Mouse (Mus musculus) C2C12 (cell line): ENCODE measurements around the gene Vps53. TPM values are rescaled to one million over a fixed set of nuclear protein-coding genes. Genes with fewer than 3 reads are reported as not detected.

ENCODE experiments used
- H3K27me3 ChIP-seq: one replicate; pipeline ENCODE4 v1.6.1; 2011; ENCODE audit not compliant: control insufficient read depth, insufficient read depth, insufficient read length
- H3K36me3 ChIP-seq: one replicate; pipeline ENCODE4 v1.6.1; 2011; ENCODE audit not compliant: control insufficient read depth, insufficient read depth
- H3K4me3 ChIP-seq: one replicate; pipeline ENCODE4 v1.5.1; 2011; ENCODE audit warnings: mild to moderate bottlenecking, control low read depth; ENCODE audit not compliant: poor library complexity, insufficient read depth, severe bottlenecking
- H3K79me2 ChIP-seq: one replicate; pipeline ENCODE4 v1.6.1; 2011; ENCODE audit not compliant: control insufficient read depth, insufficient read depth
- H3K79me3 ChIP-seq: one replicate; pipeline ENCODE4 v1.6.1; 2011; ENCODE audit warnings: low read depth, control low read depth
- H3ac ChIP-seq: one replicate; pipeline ENCODE3; 2011; ENCODE audit warnings: low read depth; ENCODE audit not compliant: control insufficient read depth, insufficient read length
- CEBPB ChIP-seq: IDR thresholded peaks from one replicate; pipeline ENCODE4 v1.6.1; 2011; ENCODE audit warnings: low read depth, mild to moderate bottlenecking, control low read depth, moderate library complexity
- CTCF ChIP-seq: IDR thresholded peaks from one replicate; pipeline ENCODE4 v1.5.1; 2011; ENCODE audit not compliant: control insufficient read depth, insufficient read depth, insufficient read length
- FOSL1 ChIP-seq: IDR thresholded peaks from one replicate; pipeline ENCODE4 v1.8.0; 2011; ENCODE audit warnings: mild to moderate bottlenecking, low read length; ENCODE audit not compliant: poor library complexity, insufficient read depth, severe bottlenecking
- MAX ChIP-seq: IDR thresholded peaks from one replicate; pipeline ENCODE4 v1.6.1; 2011; ENCODE audit warnings: mild to moderate bottlenecking, control low read depth
- MYOD1 ChIP-seq: IDR thresholded peaks from one replicate; pipeline ENCODE4 v1.6.1; 2011; ENCODE audit warnings: low read depth; ENCODE audit not compliant: control insufficient read depth, insufficient read length
- MYOG ChIP-seq: IDR thresholded peaks from one replicate; pipeline ENCODE4 v1.6.1; 2011; ENCODE audit not compliant: control insufficient read depth, insufficient read length; ENCODE audit errors: extremely low read depth
- USF1 ChIP-seq: IDR thresholded peaks from one replicate; pipeline ENCODE4 v1.6.1; 2011; ENCODE audit warnings: low read depth, mild to moderate bottlenecking, control low read depth, moderate library complexity
- polyA plus RNA-seq: library from polyadenylated mRNA; unstranded; fragments of >200 nt; fragmentation: generic; extraction: Trizol; gene quantifications from one replicate; pipeline ENCODE4 v1.2.1, GENCODE M21; 2012; ENCODE audit warnings: missing spikeins

Gene Vps53
- polyA plus RNA-seq, 1 experiment, result 29.2 TPM

GRCm38 (mm10) chr11:76135641-76136437 lies 43.6 kb downstream of the Vps53 start:
- TF ChIP-seq MAX, result peak; percentile 39
- no peak for TF ChIP-seq CEBPB
- peak; percentile 27 for TF ChIP-seq USF1
- no peak for TF ChIP-seq CTCF
- no peak for TF ChIP-seq MYOG
- peak; percentile 92 for TF ChIP-seq MYOD1
- TF ChIP-seq FOSL1, result peak; percentile 73
- no peaks in the 10 kb centered on the region for H3K79me3 ChIP-seq
- no peak overlapping the region for H3ac ChIP-seq
- H3K36me3 ChIP-seq, result peaks cover 17% of the 10 kb centered on the region
- no peaks in the 10 kb centered on the region for H3K27me3 ChIP-seq
- H3K4me3 ChIP-seq, result no peak overlapping the region
- no peaks in the 10 kb centered on the region for H3K79me2 ChIP-seq

GRCm38 (mm10) chr11:76130859-76131258 lies 48.6 kb downstream of the Vps53 start:
- H3K36me3 ChIP-seq, result peaks cover 23% of the 10 kb centered on the region
- H3K79me2 ChIP-seq, result no peaks in the 10 kb centered on the region
- H3K79me3 ChIP-seq, result no peaks in the 10 kb centered on the region
- no peak overlapping the region for H3ac ChIP-seq
- H3K4me3 ChIP-seq, result no peak overlapping the region
- no peaks in the 10 kb centered on the region for H3K27me3 ChIP-seq
- TF ChIP-seq CTCF, result no peak
- peak; percentile 54 for TF ChIP-seq MAX
- no peak for TF ChIP-seq MYOG

- no peaks in the 10 kb centered on the region for H3K79me2 ChIP-seq
- no peaks in the 10 kb centered on the region for H3K79me3 ChIP-seq
- H3ac ChIP-seq, result no peak overlapping the region
- peaks cover 11% of the 10 kb centered on the region for H3K36me3 ChIP-seq
- H3K4me3 ChIP-seq, result no peak overlapping the region
- no peaks in the 10 kb centered on the region for H3K27me3 ChIP-seq
- TF ChIP-seq CTCF (no peak), FOSL1 (no peak), MAX (no peak)
Observed at GRCm38 (mm10) chr11:76125386-76125785, 54.1 kb downstream of the Vps53 start.

GRCm38 (mm10) chr11:76123517-76123916 lies 55.9 kb downstream of the Vps53 start:
- Histone ChIP-seq H3K79me2 (no peaks in the 10 kb centered on the region), H3K36me3 (peaks cover 11% of the 10 kb centered on the region), H3K27me3 (no peaks in the 10 kb centered on the region), H3K79me3 (no peaks in the 10 kb centered on the region), H3K4me3 (no peak overlapping the region), H3ac (no peak overlapping the region)
- no peak for TF ChIP-seq CEBPB
- no peak for TF ChIP-seq MYOD1
- TF ChIP-seq MYOG, result no peak
- no peak for TF ChIP-seq MAX
- no peak for TF ChIP-seq CTCF
- TF ChIP-seq USF1, result no peak
- no peak for TF ChIP-seq FOSL1

- Histone ChIP-seq H3K27me3 (no peaks in the 10 kb centered on the region), H3K4me3 (no peak overlapping the region), H3K79me2 (no peaks in the 10 kb centered on the region), H3K36me3 (peaks cover 11% of the 10 kb centered on the region), H3ac (no peak overlapping the region), H3K79me3 (no peaks in the 10 kb centered on the region)
- no peak for TF ChIP-seq FOSL1
- TF ChIP-seq CEBPB, result no peak
- no peak for TF ChIP-seq CTCF
- TF ChIP-seq MYOG, result no peak
- no peak for TF ChIP-seq MYOD1
- no peak for TF ChIP-seq MAX
- TF ChIP-seq USF1, result no peak
Observed at GRCm38 (mm10) chr11:76122571-76122970, 56.9 kb downstream of the Vps53 start.

- no peaks in the 10 kb centered on the region for H3K79me2 ChIP-seq
- no peak overlapping the region for H3K4me3 ChIP-seq
- peaks cover 17% of the 10 kb centered on the region for H3K36me3 ChIP-seq
- no peaks in the 10 kb centered on the region for H3K79me3 ChIP-seq
- TF ChIP-seq MAX (no peak), CTCF (no peak), MYOD1 (no peak), USF1 (no peak), CEBPB (no peak), MYOG (no peak), FOSL1 (no peak)
- no peaks in the 10 kb centered on the region for H3K27me3 ChIP-seq
- H3ac ChIP-seq, result no peak overlapping the region
Observed at GRCm38 (mm10) chr11:76121086-76121485, 58.4 kb downstream of the Vps53 start.
